Mouse (Mus musculus) 416B (cell line): ENCODE data around the gene Hormad2.
A peak's percentile ranks its signal among the peaks of the same experiment; 100 is the strongest.

ENCODE experiments used
- DNase-seq: peaks from one replicate; pipeline ENCODE4 v3.0.0; 2011; ENCODE audit warnings: low read depth

The Hormad2 gene

DNA sequence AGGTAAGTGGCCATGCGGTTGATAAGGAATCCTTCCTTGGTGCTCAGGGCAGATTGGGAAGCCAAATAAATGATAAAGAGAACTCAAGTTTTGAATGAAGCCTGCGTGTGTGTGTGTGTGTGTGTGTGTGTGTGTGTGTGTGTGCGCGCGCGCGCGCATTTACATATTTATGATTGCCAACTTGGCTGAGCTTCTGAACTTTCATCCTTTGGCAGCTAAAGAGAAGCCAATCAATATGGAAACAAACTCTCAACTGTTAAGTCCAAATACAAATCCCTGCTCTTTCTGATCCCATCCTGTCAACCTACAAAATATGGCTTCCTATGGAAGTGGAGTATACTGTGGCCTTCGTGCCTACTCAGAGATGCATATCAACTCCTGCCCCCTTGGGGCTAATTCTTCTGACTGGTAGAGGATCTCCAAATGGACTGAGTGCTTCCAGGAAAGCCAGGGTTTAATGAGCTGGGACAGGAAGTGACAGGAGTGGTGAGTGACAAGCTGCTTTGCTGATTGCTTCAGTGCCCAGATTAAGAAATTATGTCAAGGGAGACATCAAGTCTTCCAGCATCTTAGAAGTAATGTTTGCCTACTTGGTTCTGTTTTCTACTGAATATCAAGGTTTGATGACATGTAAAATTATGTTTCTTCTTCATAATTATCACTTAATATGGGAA is 5.4 kb upstream of the Hormad2 start:
- DNase-seq = peak; percentile 19

DNA sequence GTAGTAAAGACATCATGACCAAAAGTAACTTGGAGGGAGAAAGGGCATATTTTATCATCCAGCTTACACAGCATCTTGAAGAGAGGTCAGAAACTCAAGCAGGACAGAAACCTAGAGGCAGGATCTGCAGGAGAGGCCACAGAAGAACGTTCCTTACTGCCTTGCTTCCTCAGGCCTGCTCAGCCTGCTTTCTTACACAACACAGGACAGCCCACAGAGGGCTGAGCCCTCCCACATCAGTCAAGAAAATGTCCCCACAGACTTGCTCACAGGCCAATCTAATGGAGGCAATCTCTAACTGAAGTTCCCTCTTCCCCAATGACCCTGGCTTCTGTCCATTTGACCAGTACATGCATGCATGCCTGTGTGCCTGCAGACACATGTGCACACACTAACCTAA is 1.4 kb upstream of the Hormad2 start:
- DNase-seq = peak; percentile 58

GRCm38 (mm10) chr11:4438211-4438610 is 2.7 kb downstream of the Hormad2 start:
- peak; percentile 50 for DNase-seq

DNA sequence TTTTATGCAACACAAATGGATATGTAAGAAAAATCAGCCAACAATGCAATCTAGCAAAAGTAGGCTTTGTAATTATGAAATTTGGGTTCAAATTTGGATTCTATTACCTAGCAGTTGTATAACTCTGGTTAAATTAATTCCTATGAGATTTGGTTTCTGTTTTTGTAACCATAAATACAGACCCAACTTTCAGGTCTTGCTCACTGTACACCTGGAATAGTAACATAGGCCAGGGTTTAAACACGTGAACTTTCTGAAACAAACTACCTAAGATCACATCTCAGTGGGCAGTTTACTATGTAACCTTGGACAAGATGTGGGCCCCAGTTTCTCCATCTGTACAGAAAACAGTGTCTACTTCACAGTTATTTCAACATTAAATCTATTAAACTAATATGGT is 3.6 kb downstream of the Hormad2 start:
- DNase-seq = no peak

DNA sequence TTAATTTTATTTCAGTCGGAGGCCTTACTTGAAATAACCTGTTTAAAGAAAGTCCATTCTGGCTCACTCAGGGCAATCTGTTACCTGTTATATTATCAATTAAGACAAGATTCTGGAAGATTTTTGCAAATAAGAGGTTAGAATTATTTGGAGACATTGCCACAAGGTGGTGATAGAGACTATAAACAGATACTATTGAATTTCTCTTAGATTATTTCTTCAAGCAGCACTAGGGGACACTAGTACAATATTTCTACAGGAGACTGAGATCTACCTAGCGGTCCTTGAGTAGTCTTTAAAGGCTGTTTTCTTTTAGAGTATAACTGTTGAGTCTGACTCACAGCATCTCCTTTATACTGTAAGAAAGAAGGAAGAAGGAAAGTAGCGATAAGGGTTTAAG is 4.3 kb downstream of the Hormad2 start:
- DNase-seq = peak; percentile 77

GRCm38 (mm10) chr11:4434461-4434860 is 6.4 kb downstream of the Hormad2 start:
- peak; percentile 25 for DNase-seq

- peak; percentile 60 for DNase-seq
These were observed 17.1 kb downstream of the Hormad2 start for GRCm38 (mm10) chr11:4423818-4424217.

- DNase-seq = peak; percentile 29
These were observed 18.1 kb downstream of the Hormad2 start for GRCm38 (mm10) chr11:4422494-4423425.

- peak; percentile 64 for DNase-seq
These were observed 18.9 kb downstream of the Hormad2 start for GRCm38 (mm10) chr11:4421933-4422488.

DNA sequence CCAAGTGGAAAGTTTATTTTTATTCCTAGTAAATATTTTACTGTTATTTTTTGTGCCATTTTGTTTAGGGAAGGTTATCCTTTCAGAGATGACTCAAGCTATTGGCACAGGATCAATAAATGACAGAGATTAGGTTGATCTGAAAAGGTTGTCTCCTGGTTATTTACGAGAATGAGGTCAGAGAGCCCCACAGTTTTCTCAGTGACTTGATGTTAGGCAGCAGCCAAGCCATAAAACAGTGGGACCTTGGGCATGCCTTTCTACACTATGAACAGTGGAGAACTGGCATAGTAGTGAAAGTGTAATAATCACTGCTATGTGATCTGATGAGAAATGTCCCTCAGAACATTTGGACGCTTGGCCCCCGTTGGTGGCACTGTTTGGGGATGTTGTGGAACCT is 22.9 kb downstream of the Hormad2 start:
- DNase-seq = no peak

GRCm38 (mm10) chr11:4412294-4412693 is 28.6 kb downstream of the Hormad2 start:
- DNase-seq = no peak

DNA sequence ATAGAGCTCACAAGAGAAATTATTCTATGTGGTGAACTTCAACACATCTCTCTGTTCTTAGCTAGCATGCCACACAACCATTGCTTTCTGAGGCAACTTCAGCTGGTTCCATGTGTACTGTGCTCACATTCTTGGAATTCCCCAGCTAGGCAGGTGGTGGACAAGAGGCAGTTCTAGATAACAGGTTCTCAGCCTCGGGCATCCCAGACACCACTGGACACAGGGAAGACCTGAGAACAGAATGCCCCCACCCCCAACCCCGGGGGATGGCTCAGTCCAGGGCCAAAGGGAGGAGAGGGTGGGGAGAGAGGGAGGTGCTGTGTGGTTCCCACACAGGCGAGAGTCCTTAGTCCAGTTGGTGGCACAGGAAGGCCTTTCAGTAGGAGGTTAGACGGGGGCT is 36.6 kb downstream of the Hormad2 start:
- no peak for DNase-seq

DNA sequence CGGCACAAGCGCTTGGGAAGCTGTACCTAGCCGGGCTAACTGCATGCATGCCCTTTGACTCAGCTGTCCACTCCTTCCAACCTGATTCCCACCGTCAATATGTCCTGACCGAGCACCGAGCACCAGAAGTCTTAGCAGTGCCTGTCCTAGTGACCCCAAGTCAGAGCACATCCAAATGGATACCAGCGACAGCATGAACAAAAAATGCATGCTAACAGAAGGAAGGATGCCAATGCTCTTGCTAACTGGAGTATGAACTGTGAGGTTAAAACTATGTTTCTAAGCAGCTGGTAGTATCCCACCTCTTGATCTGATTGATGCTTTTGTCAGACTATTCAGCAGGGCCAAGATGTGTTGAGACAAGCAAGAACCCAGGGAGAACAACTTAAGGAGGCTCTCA is 37.5 kb downstream of the Hormad2 start:
- DNase-seq = no peak

GRCm38 (mm10) chr11:4401251-4401650 is 39.7 kb downstream of the Hormad2 start:
- DNase-seq = peak; percentile 46

- no peak for DNase-seq
These were observed 46.7 kb downstream of the Hormad2 start for GRCm38 (mm10) chr11:4394226-4394625.

GRCm38 (mm10) chr11:4388018-4388417 is 52.9 kb downstream of the Hormad2 start:
- no peak for DNase-seq

DNA sequence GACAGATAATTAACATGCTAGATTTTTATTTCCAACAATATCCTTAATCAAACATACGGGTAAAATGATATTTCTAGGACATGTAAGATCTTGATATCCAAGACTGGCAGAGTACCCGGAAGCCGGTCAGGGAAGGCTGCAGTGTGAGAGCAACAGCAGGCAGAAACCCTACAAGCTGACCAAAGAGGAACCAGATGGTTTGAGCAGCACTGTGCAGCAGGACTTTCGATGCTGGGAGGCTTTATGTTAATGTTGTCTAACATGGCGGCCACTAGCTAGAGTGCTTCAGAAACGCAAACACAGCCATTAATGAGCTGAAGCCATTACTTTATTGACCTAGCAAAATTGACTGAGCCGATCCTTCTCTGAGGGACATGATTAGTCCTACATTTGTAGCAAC is 58.6 kb downstream of the Hormad2 start:
- no peak for DNase-seq

DNA sequence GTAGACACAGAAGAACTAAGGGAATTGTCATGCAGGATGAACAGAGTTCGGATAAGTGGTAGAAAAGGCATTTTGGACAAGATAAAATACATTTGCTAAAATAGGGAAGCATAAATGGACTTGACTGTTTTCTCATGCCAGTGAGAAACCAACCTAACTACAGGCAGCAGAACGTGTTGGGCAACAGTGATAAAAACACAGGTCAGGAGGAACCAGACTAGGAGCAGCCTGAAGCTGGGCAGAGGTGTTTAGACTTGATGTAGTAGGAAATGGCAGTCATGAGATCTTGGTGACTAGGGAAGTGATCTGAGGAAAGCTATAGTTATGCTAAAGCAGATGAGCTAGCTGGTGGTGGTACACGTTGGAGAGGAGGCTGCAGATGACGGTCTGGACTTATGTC is 61.0 kb downstream of the Hormad2 start:
- DNase-seq = no peak

- DNase-seq = no peak
These were observed 74.5 kb downstream of the Hormad2 start for GRCm38 (mm10) chr11:4366389-4366788.

- DNase-seq = no peak
These were observed 85.5 kb downstream of the Hormad2 start for GRCm38 (mm10) chr11:4355430-4355829.

GRCm38 (mm10) chr11:4352637-4353036 is 88.3 kb downstream of the Hormad2 start:
- DNase-seq = no peak

- no peak for DNase-seq
These were observed 97.0 kb downstream of the Hormad2 start for GRCm38 (mm10) chr11:4343926-4344325.

- DNase-seq = no peak
These were observed 98.9 kb downstream of the Hormad2 start for GRCm38 (mm10) chr11:4342027-4342426.
